Comparison of ENCODE assay signal across 13 mouse cellular contexts in the genomic region with DNA sequence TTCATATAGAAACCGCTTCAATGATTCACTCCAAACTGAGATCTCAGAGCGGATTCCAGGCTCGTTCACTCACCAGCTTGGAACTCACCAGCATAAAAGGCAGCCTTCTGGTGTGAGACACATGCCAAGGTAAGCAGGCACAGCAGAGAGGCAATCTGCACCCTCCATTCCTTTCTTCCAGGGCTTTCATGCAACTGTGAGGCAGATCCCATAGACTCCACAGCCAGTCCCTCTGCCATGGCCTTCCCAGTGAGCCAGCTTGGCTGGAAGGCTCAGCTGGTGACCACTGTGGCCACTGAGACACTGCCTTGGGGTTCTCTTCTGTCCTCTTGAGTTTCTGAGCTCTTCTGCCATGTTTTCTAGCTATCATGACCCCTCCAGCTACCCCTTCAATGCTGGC.
DNase-seq lines count a peak whose midpoint lies in the region; ATAC-seq and TF ChIP-seq lines count a peak whose summit lies in the region.
"Had no signal": no experiment of that assay in that cellular context is flagged by ENCODE, and none has a peak within 500 bp of the region (broad histone marks: within the 10 kb centered on the region; RNA-seq: fewer than 3 reads in every experiment).

No protein-coding gene starts in this region.

- TF ChIP-seq CTCF in Patski (IDR thresholded peaks at IDR 0.05) = no peak
- TF ChIP-seq CTCF in forebrain, postnatal 0 days (IDR thresholded peaks at IDR 0.05; ENCODE audit: low read depth) = no peak

- peak; percentile 54 for DNase-seq in layer of hippocampus, adult 11-12 months (ENCODE audit: low spot score)
- no peak for DNase-seq in layer of hippocampus, adult 9-10 months (ENCODE audit: low spot score)
- peak; percentile 46 for DNase-seq in Patski (ENCODE audit: low read depth, low spot score)
- DNase-seq in cerebellum, adult 8-10 months = peak; percentile 67
- peak; percentile 79 for DNase-seq in forebrain, postnatal 0 days
- no peak for DNase-seq in natural killer cell, adult 2 months (ENCODE audit: low spot score in 2 of 2)
- no peak for DNase-seq in hindbrain, embryonic 10.5 days (ENCODE audit: low spot score)
- DNase-seq: embryo, embryonic 11 days; kidney, adult 18-20 months; thymus, postnatal 25 days had no signal

- H3K9ac ChIP-seq in forebrain, postnatal 0 days = no peak overlapping the region
- H3K9ac ChIP-seq: hindbrain, embryonic 12.5 days; lung, embryonic 15.5 days had no signal

- peak overlapping the region; percentile 59; the same call in 1 of the 2 replicates for H3K27ac ChIP-seq in forebrain, postnatal 0 days (ENCODE audit: low read depth, low read length)
- H3K27ac ChIP-seq in hindbrain, embryonic 10.5 days = no peak overlapping the region
- H3K27ac ChIP-seq: heart, embryonic 10.5 days; hindbrain, embryonic 12.5 days; lung, embryonic 15.5 days had no signal

- peak; percentile 53 for ATAC-seq in Patski
- ATAC-seq in forebrain, postnatal 0 days = peak; percentile 84

- WGBS in forebrain, postnatal 0 days = 63% methylated on average over 3 of the region's 3 CpGs
- 97% methylated on average over 3 of the region's 3 CpGs for WGBS in hindbrain, embryonic 10.5 days

- H3K9me3 ChIP-seq in forebrain, postnatal 0 days (ENCODE audit: low read length) = no peaks in the 10 kb centered on the region
- H3K9me3 ChIP-seq in hindbrain, embryonic 10.5 days = no peaks in the 10 kb centered on the region
- H3K9me3 ChIP-seq: heart, embryonic 10.5 days; hindbrain, embryonic 12.5 days; lung, embryonic 15.5 days had no signal

- H3K4me3 ChIP-seq in forebrain, postnatal 0 days (ENCODE audit: low read depth, low read length) = no peak overlapping the region
- H3K4me3 ChIP-seq in hindbrain, embryonic 10.5 days = no peak overlapping the region
- H3K4me3 ChIP-seq: heart, embryonic 10.5 days; hindbrain, embryonic 12.5 days; lung, embryonic 15.5 days had no signal

- H3K27me3 ChIP-seq in Patski = no peaks in the 10 kb centered on the region
- H3K27me3 ChIP-seq in forebrain, postnatal 0 days (ENCODE audit: insufficient read depth, low read length) = no peaks in the 10 kb centered on the region
- no peaks in the 10 kb centered on the region for H3K27me3 ChIP-seq in hindbrain, embryonic 10.5 days (ENCODE audit: insufficient read depth, poor library complexity, severe bottlenecking)
- H3K27me3 ChIP-seq: hindbrain, embryonic 12.5 days; lung, embryonic 15.5 days had no signal

- in situ Hi-C loops in Patski (cut with MboI; ENCODE audit: low pct_unique_long_range_greater_than_20kb) = loop anchor here (5.0 kb wide), 1 partner anchor 74 kb away; no protein-coding TSS in a partner anchor

- H3K4me2 ChIP-seq in forebrain, postnatal 0 days (ENCODE audit: low read depth) = no peak overlapping the region
- H3K4me2 ChIP-seq: hindbrain, embryonic 12.5 days; lung, embryonic 15.5 days had no signal

- CTCF ChIA-PET in Patski (lab: Charles Lee) = interaction anchor here (0.7 to 1.6 kb wide), 3 partner anchors 9 to 41 kb away, joined by 3 to 4 read pairs (median 3); no protein-coding TSS in a partner anchor

- POLR2A ChIA-PET in Patski (lab: Charles Lee) = no interaction called here

- H3K4me1 ChIP-seq in forebrain, postnatal 0 days (ENCODE audit: insufficient read depth) = peaks cover 6% of the 10 kb centered on the region; the same call in 1 of the 2 replicates
- peaks cover 9% of the 10 kb centered on the region for H3K4me1 ChIP-seq in hindbrain, embryonic 10.5 days (replicated peaks)

- H3K36me3 ChIP-seq in forebrain, postnatal 0 days (ENCODE audit: insufficient read depth) = no peaks in the 10 kb centered on the region
- H3K36me3 ChIP-seq in hindbrain, embryonic 10.5 days = no peaks in the 10 kb centered on the region
- H3K36me3 ChIP-seq: heart, embryonic 10.5 days; hindbrain, embryonic 12.5 days; lung, embryonic 15.5 days had no signal

Comparison
In these comparisons a context has a peak if more than half of its experiments do, and no peak if none do; other contexts are left out.
1. DNase-seq: peak in layer of hippocampus, adult 11-12 months (single experiment), Patski (single experiment), cerebellum, adult 8-10 months (single experiment) and forebrain, postnatal 0 days (single experiment); none in layer of hippocampus, adult 9-10 months (single experiment), natural killer cell, adult 2 months (0 of 2) and hindbrain, embryonic 10.5 days (single experiment).